Mouse (Mus musculus) spleen, adult 18-20 months (tissue): ENCODE results near the gene Dgkg.

Experiments used
- DNase-seq, 2 experiments: peaks; one replicate each; pipeline ENCODE4 v3.0.0; 2022; ENCODE audit warnings: mixed read lengths in 2 of 2

Dgkg gene

GRCm38 (mm10) chr16:22542691-22543141, 114.3 kb downstream of the Dgkg start:
- no peak for DNase-seq

DNA sequence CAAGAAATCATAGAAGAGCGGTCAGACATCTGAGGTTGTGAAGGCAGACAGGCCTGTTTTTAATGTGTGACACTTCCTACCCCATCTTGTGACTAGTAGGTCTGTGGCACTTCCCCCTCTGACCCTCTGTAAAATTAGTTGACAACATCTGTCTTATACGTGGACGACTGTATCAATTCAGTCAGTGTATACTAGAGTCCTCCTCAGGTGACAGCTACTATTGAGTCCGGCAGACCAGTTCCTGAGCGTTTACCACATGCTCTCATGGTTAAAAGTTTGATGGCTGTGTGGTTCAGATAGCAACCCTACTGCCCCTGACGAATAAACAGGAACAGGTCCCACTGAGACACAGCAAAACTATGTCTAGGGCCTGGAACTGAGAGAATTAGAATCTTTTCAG, 117.7 kb downstream of the Dgkg start:
- no peak for DNase-seq

- no peak for DNase-seq
Measured at GRCm38 (mm10) chr16:22536581-22537160, 120.3 kb downstream of the Dgkg start.

DNA sequence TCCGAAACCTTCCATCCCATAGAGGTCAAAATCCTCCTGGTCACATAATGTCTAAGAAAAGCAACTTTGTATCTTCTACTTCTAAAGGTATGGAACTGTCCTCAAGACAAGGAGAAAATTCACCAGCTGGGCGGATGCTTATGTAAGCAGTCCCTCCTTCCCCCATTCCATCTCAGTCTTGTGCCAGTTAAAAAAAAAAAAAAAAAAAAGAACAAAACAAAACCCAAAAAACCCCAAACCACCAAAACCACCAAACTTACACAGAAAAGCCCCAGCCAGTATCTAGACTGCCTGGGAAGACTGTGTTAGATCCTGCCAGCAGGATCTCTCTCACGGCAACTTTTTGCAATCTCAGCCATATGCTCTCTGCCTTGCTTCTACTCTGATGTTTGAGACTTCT, 123.9 kb downstream of the Dgkg start:
- no peak for DNase-seq

- DNase-seq: no peak
Measured at GRCm38 (mm10) chr16:22531834-22532233, 125.2 kb downstream of the Dgkg start.

DNA sequence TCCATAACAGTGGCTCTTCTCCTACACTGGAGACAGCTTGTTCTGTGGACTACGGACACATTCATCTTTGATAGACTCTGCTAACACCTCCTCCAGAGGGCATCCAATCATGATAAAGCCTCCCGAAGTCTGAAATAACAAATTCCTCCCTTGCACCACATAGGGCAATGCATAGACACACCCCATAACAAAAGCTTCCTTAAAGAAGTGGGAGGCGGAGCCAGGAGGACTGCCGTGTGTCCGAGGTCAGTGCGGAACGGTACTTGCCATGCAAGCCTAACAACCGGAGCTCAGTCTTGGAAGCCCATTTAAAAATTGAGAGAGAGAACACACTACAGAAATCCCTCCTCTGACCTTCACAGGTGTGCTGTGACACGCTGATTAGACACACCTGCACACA, 126.0 kb downstream of the Dgkg start:
- DNase-seq: no peak

DNA sequence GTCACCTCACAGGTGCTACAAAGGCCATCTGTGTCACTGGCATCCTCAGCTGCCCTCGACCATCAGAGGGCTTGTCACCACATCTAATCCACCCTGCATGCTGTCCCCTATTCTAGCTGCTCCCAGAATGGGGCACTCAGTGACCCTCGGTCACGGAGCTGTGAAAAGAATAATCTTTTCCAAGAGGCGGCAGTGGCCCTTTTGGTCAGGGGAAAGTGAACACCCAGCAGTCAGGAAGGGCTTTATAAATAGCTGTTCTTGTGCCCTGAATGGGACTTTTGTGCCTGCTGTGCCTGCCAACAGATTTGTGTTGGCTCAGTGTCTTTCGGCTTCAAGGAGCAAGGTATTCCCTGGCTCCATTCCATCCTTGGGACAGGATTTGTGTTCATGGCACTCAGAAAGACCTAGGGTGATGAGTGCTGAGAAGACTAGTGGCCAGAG, 129.5 kb downstream of the Dgkg start:
- no peak for DNase-seq

DNA sequence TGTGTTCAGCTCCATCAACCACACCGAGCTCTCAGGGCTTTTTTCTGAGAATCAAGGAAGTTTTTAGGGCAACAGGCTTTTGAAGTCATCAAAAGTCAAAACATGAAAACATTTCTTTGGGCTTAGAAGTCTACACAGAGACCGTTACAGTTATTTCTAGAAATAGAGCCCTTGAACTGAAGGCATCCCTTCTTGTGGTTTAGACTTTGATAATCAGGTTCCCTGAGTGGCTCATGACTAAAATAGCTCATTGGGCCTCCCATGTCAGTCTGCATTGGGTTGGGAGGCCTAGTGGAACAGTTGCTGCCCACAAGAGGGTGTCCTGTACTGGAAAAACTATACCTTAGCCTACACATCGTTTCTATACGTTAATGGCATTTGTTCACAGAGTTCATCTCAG, 130.6 kb downstream of the Dgkg start:
- no peak for DNase-seq

DNA sequence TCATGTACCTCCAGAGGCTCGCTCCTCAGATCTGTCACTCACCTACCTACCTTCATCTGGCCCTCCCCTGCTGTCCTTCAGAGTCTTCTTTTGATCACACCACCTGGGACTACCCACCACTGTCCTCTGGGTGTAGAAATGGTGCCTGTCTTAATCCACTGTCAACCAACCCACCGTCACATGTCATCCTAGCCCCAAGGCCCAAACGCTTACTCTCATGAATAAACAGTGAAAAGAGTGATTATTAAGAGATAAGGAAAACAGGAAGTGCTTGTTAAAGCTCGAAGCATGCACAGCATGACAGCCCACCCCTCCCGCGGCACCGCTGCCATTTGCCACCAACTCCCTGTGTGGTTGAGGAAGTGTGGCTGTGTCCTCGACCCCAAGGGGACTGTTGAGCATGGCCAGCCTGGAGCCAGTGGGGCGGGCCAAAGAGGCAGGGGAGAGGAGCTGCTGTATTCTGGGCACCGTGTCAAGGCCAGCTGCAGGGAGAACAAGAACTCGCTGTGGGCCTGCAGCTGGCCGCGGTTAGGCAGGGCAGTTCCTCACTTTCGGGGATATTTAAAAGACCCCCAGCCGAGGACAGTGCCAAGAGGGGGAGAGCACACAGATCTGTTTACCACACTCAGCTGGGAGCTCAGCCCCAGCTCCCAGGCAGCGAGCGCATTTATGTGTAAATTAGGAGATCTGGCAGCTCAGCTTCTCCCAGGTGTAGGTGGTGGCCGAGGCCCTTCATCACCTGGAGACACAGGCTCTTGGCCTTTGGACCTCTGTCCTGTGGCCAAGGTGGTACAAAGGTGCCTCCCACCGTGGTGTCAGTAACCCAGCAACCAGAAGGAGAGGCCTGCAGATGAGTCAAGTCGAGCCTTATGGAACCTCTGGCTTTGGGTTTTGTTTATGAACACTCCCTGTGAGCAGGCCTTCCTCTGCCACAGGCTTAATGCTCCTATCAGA, 139.3 kb downstream of the Dgkg start:
- peak; percentile 8 to 21 for DNase-seq

DNA sequence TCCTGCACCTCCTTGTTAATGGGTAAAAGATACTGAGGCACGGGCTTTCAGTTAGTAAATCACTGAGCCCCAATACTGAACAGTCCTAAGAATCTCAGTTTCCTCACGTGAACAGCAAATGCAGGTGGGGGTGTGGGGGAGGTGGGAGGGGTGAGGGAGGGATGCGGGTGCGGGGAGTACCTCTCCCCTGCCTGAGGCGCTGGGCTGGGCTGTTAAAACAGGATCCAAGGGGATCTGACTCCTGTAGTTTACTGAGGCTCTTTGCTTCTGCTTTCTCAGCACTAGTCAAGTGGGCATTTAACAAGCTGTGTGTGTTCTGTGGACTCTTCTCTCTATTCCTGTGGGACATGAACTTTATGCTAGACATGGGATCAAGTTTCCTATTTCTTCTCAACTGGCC, 141.5 kb downstream of the Dgkg start:
- DNase-seq: no peak

DNA sequence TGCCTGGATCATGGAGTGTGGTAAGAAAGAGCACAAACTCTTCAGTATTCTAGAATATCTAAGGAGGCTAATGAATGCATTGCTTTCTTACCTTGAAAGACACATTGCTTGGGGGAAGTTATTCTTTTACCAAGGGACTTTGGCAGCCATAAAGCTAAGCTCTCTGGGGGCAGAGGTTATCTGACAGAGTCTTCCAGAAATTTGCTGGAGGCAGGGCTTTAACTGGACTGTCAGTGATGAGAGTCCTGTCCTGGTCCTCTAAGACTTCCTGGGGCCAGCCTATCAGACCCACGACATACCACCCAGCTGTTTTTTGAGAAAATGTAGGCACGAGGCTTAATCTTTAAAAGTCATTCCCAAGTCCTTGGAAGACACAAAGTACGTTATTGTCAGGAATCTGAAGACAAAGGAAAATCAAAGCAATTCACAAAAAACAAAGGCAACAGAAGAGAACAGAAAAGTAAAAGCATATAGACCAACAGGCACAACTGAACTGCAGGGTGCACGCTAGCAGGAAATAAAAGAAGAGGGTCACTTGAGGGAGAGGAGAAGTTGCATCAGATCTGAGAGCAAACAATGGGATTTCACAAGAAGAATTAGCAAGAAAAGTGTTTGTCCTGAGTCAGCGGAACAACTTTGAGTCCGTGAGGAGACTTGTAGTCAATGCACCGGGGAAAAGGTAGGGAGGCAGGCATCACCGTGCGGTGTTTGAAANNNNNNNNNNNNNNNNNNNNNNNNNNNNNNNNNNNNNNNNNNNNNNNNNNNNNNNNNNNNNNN, 146.0 kb downstream of the Dgkg start:
- DNase-seq: no peak

- no peak for DNase-seq
Measured at GRCm38 (mm10) chr16:22508936-22509563, 148.0 kb downstream of the Dgkg start.

DNA sequence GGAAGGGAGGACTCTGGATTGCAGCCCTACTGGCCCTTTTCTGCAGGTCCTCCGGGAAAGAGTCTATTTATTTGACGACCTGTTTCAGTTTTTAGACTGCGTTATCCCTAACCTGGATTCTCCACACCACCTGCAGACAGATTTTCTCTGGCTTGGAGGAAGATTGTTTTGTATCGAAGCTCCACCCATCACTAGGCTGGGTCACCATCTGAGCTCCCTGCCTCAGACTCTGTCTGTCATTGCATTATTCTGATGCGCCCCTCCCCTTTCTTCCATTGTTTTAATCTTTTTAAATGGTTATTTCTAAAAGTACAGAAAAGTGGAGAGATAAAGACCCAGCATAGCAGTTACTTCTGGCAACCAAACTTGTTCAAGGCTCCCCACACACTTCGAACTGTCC, 151.4 kb downstream of the Dgkg start:
- DNase-seq: no peak

- no peak for DNase-seq
Measured at GRCm38 (mm10) chr16:22504851-22505250, 152.2 kb downstream of the Dgkg start.

DNA sequence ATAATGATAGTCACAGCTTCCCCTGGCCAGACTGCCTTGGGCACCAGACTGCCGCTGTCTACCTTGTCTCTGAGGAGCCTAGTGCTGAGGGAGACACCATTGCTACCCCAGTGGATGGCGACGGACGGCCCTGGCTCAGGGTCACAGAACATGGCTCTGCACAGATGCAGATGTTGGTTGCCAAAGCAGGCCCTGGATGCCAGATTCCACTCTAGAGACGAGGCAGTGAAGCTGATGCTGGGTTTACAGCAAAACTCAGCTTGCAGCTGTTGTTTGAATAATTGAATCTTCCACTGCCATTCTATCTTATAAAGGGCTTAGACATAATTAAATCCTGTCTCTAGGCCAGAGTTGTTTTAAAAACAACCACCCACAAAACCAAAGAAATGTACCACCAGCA, 153.0 kb downstream of the Dgkg start:
- DNase-seq: no peak

- no peak for DNase-seq
Measured at GRCm38 (mm10) chr16:22503467-22503866, 153.6 kb downstream of the Dgkg start.

- no peak for DNase-seq
Measured at GRCm38 (mm10) chr16:22501855-22502254, 155.2 kb downstream of the Dgkg start.

- no peak for DNase-seq
Measured at GRCm38 (mm10) chr16:22500561-22500960, 156.5 kb downstream of the Dgkg start.

- DNase-seq: no peak
Measured at GRCm38 (mm10) chr16:22499951-22500350, 157.1 kb downstream of the Dgkg start.

DNA sequence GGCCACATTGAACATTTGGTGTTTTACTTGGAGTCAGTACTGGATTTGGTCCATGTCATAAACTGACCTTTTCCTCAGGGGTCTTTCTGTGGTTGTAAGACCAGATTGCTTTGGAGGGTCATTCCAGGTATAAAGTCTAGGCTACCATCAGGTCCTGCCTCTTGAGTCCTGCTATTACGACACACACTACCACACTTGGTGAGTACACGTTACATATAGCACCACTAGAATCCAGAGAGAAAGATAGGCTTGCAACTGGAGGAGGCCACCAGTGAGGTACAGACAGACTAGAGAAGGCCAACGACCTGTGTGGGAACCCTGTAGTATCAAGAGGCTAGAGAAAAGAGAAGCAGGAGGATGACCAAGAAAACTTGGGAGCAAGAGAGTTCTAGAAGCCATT, 157.6 kb downstream of the Dgkg start:
- no peak for DNase-seq

- no peak for DNase-seq
Measured at GRCm38 (mm10) chr16:22497976-22498375, 159.0 kb downstream of the Dgkg start.

- no peak for DNase-seq
Measured at GRCm38 (mm10) chr16:22495259-22495658, 161.8 kb downstream of the Dgkg start.

DNA sequence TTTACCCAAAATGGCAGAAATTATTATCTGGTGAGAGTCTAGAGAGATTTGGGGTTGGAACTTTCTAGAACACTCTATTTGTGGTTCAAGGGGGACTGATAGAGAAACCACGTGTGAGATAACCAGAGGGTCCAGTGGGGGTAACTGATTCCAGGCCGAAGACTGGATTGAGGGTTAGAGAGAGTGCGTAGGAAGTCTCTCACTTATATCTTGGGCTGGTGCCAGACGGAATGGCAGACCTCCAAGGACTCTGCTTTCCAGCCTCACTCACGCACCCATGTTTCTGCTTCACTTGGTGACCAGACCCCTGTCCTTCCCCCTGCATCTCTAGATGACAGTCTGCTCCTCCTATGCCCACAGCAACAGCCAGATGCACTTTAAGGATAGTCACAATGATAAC, 162.2 kb downstream of the Dgkg start:
- DNase-seq: no peak
